Mouse (Mus musculus) cerebellum, adult 9-11 months (tissue): ENCODE measurements at regions not wholly inside any gene's neighbourhood (a gene's known extent, or its start where the extent isn't known, plus 50 kb on each side); places are given as distances from the start of the nearest gene placed in this dataset.

ENCODE experiments used
- DNase-seq: peaks from one replicate; pipeline ENCODE4 v3.0.0; 2022

DNA sequence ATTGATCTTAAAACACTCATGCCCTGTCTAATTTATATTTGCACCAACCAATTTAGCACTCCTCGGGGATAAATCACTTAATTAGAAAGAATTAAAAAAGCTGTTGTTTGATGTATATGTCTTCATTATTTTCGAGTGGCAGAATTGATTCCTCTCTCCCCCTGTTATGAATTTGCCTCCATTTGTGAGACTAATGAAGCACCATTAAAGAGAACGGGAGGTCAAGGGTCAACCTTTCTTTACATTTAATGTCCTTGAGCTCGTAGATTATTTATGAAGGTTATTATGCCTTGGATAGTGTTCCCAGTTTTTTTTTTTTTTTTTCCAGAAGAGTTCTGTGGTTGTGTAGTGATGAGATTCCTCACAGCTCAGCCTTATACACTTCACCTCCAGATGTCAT is 277.0 kb upstream of the Jag1 start:
- no peak for DNase-seq

GRCm38 (mm10) chr2:137379816-137380215 is 263.4 kb upstream of the Jag1 start:
- no peak for DNase-seq

GRCm38 (mm10) chr2:137375346-137375745 is 258.9 kb upstream of the Jag1 start:
- DNase-seq, result no peak

- no peak for DNase-seq
These were observed 254.6 kb upstream of the Jag1 start for GRCm38 (mm10) chr2:137371062-137371461.

DNA sequence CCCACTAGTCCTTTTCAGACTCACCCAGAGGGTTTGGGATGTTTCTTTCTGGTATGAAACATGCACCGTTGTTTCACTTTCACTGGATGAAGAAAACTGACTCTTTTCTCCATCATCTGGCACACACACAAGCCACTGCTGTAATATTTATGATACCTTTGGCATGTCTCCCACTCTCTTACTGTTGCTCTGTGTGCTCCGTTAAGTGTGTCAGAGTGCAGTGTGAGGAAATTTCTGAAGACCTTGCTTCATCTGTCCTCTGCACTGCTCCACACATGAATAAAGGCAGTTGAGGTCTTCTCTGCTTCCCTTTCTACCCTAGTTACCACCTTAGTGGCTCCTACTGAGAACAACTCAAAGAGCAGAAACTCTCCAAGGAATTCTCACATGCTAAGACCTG is 246.6 kb upstream of the Jag1 start:
- no peak for DNase-seq

DNA sequence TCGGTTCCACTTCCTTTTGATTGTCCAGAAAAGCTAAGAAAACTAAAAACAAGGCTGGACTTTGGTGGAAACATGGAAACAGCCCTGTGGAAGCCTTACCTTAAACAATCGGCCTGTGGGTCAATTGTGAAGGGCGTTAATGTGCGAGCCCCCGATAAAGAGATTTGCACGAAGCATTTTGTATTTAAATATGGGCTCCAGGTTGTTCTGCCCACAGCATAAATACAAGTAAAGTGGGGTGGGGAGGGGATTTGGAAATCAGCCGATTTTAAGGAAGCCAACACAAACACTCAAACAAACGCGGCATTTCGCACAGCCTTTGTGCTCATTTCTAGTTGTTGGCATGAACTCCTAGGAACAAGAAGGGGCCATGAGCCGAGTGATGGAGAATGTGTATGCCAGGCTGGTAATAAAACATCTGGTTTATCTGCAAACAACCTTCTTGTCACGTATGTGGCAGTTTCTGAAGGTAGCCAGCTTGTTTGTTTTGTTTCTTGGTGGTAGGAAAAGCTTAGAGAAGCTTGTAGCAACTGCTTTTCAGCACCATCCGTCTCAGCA is 240.8 kb upstream of the Jag1 start:
- no peak for DNase-seq

DNA sequence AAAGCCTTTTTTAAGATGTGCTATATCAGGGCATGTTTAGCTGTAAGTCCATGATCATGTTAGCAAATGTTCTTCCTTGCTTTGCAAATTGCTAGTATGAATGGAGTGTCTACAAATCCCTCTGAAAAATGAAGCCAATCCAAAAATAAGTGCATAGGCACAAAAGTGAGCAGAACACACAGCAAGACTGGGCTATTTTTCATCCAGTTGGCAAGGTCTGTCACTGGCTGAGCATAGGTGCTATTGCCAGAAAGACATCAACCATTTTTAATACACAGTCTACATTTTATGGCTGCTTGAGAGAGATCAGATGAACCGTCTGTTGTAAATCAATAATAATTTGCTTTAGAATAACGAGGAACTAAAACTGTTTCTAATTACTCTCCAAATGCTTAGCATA is 227.3 kb upstream of the Jag1 start:
- DNase-seq, result no peak

DNA sequence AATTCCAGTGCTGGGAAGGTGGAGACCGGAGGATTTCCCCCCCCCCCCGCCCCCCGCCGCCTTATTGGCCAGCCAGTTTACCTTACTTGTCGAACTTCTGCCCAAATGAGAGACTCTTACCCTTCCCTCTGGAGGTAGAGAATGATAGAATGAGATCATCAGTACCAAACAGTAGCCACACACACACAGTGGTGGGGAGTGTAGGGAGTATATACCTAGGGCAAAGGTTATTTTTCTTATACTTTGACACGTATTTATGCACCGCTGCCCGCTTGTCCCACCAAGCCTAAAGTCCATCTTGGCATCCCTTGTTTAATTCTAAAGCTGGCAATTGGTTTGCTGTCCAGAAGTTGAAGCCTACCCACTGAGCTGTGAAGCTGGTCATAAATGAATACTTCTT is 213.6 kb upstream of the Jag1 start:
- DNase-seq, result no peak

GRCm38 (mm10) chr2:137323445-137323844 is 207.0 kb upstream of the Jag1 start:
- DNase-seq, result no peak

DNA sequence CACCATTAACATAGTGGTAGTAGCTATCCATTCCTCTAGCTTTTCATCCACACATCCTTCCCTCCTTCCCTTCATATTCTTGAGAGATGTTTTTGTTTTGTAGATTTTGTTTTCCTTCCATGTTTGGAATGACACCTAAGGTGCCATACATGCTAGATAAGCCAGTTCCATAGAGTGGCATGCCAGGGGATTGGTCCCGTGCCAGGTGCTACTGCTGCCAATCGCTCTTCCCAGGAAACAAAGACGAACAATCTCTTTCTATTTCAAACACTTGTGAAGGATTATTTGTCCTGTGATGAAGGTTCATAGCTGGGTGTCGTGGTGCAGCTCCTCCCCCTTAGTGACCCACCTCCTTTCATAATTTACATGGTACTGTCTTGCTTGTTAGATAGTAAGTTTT is 194.1 kb upstream of the Jag1 start:
- DNase-seq, result no peak

- DNase-seq, result no peak
These were observed 191.7 kb upstream of the Jag1 start for GRCm38 (mm10) chr2:137308116-137308515.

DNA sequence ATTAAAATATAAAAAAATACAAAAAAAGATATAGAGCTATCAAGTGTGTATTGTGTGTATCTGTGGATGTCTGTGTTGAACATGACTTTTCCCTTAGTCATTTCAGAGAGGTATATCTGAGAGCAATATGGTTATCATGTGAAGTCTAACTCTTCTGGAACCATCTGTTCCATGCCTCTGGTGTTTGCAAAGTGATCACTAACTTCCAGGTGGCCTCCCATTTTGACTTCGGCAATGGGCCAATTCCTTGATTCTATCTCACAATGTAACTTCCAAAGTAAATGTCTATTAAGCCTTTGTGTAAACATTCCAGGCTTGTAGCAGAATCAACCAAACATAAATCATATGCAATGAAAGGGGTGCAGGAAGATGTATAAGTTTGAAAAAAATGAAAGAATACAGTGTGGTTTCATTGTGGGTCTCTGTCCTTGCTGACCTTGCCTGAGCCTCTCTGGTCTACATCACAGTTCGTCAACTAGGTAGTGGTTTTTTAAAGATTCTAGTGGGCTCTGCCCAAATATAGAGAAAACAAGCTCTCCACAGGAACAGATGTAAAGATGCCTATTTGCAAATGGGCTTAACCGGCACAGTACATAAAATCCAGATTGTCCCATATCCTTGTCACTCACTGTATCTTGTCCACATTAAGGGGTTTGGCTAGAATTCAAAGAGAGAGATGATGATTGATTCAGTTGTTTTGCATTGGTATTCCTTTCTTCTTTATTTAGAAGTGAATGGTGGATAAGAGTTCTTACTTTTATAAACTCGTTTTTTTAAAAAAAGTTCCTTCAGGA is 185.2 kb upstream of the Jag1 start:
- no peak for DNase-seq

DNA sequence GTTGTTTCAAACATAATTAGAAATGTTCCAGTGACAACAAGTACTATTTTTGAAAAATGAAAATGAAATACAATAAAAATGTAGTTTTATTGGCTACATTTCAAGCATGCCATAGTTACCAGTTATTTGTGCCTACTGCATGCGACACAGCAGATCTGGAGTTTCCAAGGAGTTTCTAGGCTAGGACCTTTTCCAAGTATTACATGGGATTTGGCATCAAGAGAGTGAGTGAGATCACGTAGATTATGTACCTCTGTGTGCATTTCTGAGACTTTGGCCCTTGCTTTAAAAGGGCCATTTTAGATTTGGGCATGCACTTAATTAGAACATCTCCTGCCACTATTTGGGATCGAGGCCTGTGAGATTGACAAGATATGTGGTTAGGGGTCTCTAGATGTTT is 172.8 kb upstream of the Jag1 start:
- no peak for DNase-seq

- no peak for DNase-seq
These were observed 155.2 kb upstream of the Jag1 start for GRCm38 (mm10) chr2:137271575-137272180.

DNA sequence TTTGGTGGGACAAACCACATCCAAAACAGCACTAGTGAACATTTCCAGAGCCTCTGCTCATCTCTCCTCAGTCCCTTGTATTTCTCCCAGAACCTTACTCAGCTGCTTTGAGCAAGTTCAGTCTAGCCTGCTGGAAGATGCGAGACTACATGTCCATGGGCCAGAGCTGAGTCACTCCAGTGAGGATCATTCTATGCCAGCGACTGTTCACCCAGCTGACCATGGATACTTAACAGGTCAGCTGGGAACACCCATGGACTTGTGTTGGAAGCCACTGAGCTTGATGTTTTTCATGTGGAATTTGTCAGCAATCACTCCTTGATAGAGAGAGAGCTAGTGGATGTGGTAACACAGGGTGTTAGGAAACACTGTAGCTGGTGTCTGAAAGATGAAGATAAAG is 146.5 kb upstream of the Jag1 start:
- DNase-seq, result no peak

DNA sequence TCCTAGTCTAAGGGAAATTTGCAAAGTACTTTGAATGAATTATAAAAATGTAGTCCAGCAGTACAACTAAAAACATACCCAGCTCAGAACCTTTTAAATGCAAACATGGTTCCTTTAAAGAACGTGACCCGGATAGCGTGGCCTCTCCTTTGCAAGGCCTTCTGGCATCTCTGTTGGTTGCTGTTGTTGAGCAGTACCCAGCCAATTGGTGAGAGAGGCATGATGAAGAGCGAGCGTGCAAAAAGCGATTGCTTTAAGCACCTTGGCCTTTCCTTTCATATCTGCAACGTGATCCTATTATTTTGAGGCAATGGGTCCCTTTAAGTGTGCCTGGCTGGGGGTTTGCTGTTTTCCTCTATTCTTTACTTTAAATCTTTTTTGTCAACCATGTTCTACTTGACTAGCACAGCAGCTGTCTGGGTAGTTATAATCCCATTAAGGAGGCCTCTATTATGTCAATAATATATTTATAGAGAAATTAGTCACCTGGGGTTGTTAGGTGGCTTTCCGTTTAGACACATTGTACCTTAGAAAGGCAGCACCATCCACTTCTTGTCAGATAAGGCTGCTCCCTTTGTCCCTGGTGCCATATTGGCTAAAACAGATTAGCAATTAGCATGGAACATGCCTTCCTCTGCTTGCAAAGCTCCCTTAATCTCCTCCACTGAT is 141.5 kb upstream of the Jag1 start:
- no peak for DNase-seq

DNA sequence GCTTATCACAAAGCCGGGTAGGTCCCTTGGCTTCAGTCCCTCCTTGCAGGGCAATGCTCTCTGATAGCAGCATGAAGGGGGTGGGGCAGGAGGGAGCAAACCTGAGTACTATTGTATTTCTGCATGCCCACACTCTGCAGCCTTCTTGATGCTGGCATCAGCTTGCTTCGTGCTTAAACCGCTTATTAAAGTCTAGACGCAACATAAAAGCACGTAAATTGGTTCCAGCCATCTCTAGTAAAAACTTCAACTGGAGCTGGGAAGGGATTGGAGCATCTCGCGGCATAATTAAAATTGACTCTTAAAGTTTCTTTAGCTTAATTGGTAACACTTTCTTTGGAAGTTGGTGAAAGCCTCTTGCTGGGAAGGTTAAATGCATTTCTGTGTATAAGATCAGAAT is 131.5 kb upstream of the Jag1 start:
- DNase-seq, result no peak

DNA sequence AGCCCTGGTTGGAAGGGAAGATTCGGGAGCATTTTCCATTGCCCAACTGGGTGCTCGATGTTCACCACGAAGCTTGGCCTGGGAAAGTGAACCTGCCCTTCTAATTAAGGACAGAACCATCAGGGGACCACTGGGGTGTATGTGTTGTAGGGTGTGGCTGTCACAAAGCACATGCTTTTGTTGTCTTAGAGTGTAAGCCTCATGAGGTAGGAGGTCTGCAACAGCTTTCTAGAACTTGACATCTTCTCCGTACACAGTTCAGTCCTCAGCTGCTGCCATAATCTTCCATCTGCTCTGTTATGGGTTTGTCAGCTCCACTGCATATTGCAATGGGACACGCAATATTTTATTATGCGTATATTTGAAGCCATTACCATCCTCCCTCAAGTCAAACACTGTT is 127.9 kb upstream of the Jag1 start:
- DNase-seq, result no peak

DNA sequence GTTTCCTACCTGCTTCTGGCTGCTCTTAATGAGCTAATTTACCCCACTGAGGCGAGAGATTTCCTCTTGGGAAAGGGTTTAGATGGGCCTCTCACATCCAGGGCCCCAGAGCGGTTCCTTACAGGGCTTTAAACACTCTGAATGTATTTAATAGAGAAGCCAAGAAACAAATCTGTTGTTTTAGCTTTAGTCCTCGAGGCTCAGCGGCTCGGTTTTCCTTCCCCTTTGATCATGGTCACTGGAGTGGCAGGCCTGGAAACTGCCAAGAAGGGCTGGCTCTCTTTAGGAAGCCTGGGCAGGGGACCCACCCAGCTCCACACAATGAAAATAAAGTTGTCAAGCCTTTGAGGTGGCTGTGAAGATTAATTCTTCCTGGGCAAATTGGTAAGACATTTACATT is 127.5 kb upstream of the Jag1 start:
- no peak for DNase-seq

DNA sequence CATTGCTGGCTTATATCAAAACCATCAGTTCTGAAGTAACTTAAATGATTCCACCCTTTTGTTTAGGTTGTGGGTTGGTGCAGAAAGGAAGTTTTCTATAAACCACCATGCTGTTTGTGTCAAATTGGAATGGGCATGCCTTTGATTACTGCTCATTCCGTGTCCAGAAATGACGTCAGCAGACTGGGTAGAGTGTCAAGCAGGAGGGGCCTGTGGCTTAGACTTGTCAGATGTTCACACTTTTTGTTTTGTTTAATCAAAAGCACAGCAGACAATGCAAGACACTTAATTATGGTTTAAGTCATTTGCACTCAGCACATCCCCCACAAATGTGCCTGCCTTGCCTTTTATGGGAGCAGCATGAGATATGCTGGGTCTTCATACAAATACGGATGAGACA is 120.5 kb upstream of the Jag1 start:
- no peak for DNase-seq

DNA sequence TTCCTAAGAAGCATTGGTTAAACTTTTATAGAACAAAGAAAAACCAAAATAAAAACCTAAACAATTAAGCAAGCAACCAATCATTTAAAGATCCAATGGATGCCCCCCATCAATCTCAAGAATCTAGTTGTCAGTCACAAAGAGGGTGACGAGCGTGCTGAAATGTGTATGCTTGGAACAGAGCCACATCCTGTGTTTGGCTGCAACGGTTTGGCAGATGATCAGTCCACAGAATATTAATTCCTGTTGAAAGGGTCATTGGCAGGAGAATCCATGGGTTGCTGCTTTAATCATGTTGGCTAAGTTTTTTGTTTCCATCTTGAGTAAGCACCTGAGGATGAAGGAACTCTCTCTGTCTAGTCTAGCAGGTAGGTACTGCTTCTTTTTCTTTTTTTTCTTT is 117.5 kb upstream of the Jag1 start:
- DNase-seq, result no peak

- DNase-seq, result no peak
These were observed 114.7 kb upstream of the Jag1 start for GRCm38 (mm10) chr2:137231161-137231560.

- no peak for DNase-seq
These were observed 113.1 kb upstream of the Jag1 start for GRCm38 (mm10) chr2:137229422-137230069.

- DNase-seq, result no peak
These were observed 111.1 kb upstream of the Jag1 start for GRCm38 (mm10) chr2:137227495-137227894.
